ENCODE assay signal across 11 mouse cellular contexts in the genomic region with DNA sequence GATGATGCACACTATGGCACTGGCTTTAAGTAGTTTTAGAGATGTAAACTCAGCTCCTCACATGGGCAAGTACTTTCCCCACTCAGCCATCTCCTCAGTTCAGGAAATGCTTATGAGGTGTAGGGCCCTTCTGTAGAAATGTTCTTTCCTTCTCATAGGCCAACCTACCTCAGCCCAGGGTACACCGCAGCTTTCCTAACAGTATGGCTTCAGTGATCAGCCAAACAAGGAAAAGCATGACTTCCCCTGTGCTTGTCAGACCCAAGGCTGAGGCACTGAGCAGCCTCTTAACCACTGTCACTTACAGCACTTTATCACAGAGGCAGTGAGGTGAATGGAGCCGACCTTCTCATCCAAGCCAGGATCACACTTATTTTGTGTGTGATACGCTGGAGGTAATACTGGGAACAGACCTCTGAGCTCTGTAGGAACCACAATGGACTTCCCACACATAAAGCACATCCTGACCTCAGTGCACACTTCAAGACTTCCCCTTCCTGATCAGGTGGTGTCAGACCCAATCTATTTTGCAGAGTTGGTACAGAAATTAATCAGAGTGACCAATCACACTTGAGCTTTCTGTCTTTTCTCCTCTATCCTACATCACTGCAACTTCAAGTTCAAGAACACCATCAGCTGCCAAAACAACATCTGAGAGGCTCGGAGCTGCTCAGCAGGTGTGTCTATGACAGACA. TPM values are rescaled to one million over a fixed set of nuclear protein-coding genes. Genes with fewer than 3 reads are reported as not detected.
DNase-seq lines count a peak whose midpoint lies in the region; ATAC-seq and TF ChIP-seq lines count a peak whose summit lies in the region.
"Had no signal": no experiment of that assay in that cellular context is flagged by ENCODE, and none has a peak within 500 bp of the region (broad histone marks: within the 10 kb centered on the region; RNA-seq: fewer than 3 reads in every experiment).

No protein-coding gene starts in this region.

- H3K9ac ChIP-seq in stomach, embryonic 16.5 days (ENCODE audit: low read length), result no peak overlapping the region
- H3K9ac ChIP-seq in stomach, postnatal 0 days (ENCODE audit: low read length), result no peak overlapping the region
- H3K9ac ChIP-seq: forebrain, embryonic 12.5 days had no signal

- H3K4me1 ChIP-seq in heart, embryonic 10.5 days, result peaks cover 59% of the 10 kb centered on the region
- peaks cover 37% of the 10 kb centered on the region for H3K4me1 ChIP-seq in stomach, embryonic 16.5 days (ENCODE audit: control insufficient read depth, insufficient read depth, low read length)
- H3K4me1 ChIP-seq in stomach, postnatal 0 days (replicated peaks; ENCODE audit: control insufficient read depth, insufficient read depth), result peaks cover 6% of the 10 kb centered on the region; the same call in 1 of the 2 replicates

- H3K36me3 ChIP-seq in heart, embryonic 10.5 days, result no peaks in the 10 kb centered on the region
- no peaks in the 10 kb centered on the region for H3K36me3 ChIP-seq in stomach, embryonic 16.5 days (ENCODE audit: control insufficient read depth, insufficient read depth, low read length)
- H3K36me3 ChIP-seq in stomach, postnatal 0 days (ENCODE audit: control insufficient read depth, insufficient read depth, low read length), result no peaks in the 10 kb centered on the region
- no peaks in the 10 kb centered on the region for H3K36me3 ChIP-seq in splenic B cell, adult 2 months (ENCODE audit: control insufficient read depth, insufficient read depth, low read length, poor library complexity, severe bottlenecking)
- H3K36me3 ChIP-seq: forebrain, embryonic 12.5 days had no signal

- TF ChIP-seq EP300 in stomach, postnatal 0 days (optimal IDR thresholded peaks at IDR 0.05), result no peak

- no peaks in the 10 kb centered on the region for H3K27me3 ChIP-seq in heart, embryonic 10.5 days (ENCODE audit: insufficient read depth, poor library complexity, severe bottlenecking)
- no peaks in the 10 kb centered on the region for H3K27me3 ChIP-seq in stomach, embryonic 16.5 days (ENCODE audit: control insufficient read depth, insufficient read depth, low read length)
- H3K27me3 ChIP-seq in stomach, postnatal 0 days (ENCODE audit: control insufficient read depth, insufficient read depth, low read length), result no peaks in the 10 kb centered on the region
- no peaks in the 10 kb centered on the region for H3K27me3 ChIP-seq in splenic B cell, adult 2 months (ENCODE audit: control insufficient read depth, insufficient read depth, low read length, poor library complexity, severe bottlenecking)
- H3K27me3 ChIP-seq: forebrain, embryonic 12.5 days had no signal

- intact Hi-C loops in heart, postnatal 25 days (cut with DNase I), result loop anchor here (2.0 kb wide), 1 partner anchor 25 kb away; a partner anchor contains a TSS
- intact Hi-C loops in left cerebral cortex, postnatal 4 days (cut with DNase I), result no loop called here

- H3K4me3 ChIP-seq in heart, embryonic 10.5 days, result no peak overlapping the region
- H3K4me3 ChIP-seq in stomach, embryonic 16.5 days (replicated peaks; ENCODE audit: low read length), result no peak overlapping the region
- H3K4me3 ChIP-seq in stomach, postnatal 0 days (ENCODE audit: low read depth, low read length), result no peak overlapping the region
- H3K4me3 ChIP-seq: forebrain, embryonic 12.5 days had no signal

- H3K9me3 ChIP-seq in heart, embryonic 10.5 days, result no peaks in the 10 kb centered on the region
- no peaks in the 10 kb centered on the region for H3K9me3 ChIP-seq in stomach, embryonic 16.5 days (replicated peaks; ENCODE audit: control insufficient read depth, low read length)
- no peaks in the 10 kb centered on the region for H3K9me3 ChIP-seq in stomach, postnatal 0 days (ENCODE audit: control insufficient read depth, low read length)
- H3K9me3 ChIP-seq: forebrain, embryonic 12.5 days had no signal

- TF ChIP-seq CTCF in stomach, postnatal 0 days (IDR thresholded peaks at IDR 0.05; ENCODE audit: low read depth), result no peak

- WGBS in heart, embryonic 10.5 days, result 67% methylated on average over 4 of the region's 4 CpGs
- 80% methylated on average over 4 of the region's 4 CpGs for WGBS in stomach, embryonic 16.5 days
- WGBS in stomach, postnatal 0 days, result 78% methylated on average over 4 of the region's 4 CpGs

- no peak for DNase-seq in heart, embryonic 10.5 days (ENCODE audit: low spot score)
- DNase-seq in heart, postnatal 25 days (ENCODE audit: low spot score), result no peak
- DNase-seq in stomach, postnatal 0 days (ENCODE audit: low spot score), result no peak
- DNase-seq in splenic B cell, adult 2 months (ENCODE audit: low read depth, low spot score), result peak; percentile 25
- no peak for DNase-seq in left cerebral cortex, postnatal 4 days
- DNase-seq in adrenal gland, postnatal 10 days, result no peak
- DNase-seq: gastrocnemius, postnatal 25 days; kidney, adult 18-20 months had no signal

- no peak overlapping the region for H3K4me2 ChIP-seq in stomach, embryonic 16.5 days (ENCODE audit: low read depth, low read length)
- H3K4me2 ChIP-seq in stomach, postnatal 0 days (replicated peaks; ENCODE audit: low read depth), result no peak overlapping the region
- H3K4me2 ChIP-seq: forebrain, embryonic 12.5 days had no signal

- H3K27ac ChIP-seq in heart, embryonic 10.5 days, result peak overlapping the region; percentile 86; the same call in 1 of the 2 replicates
- H3K27ac ChIP-seq in stomach, embryonic 16.5 days (ENCODE audit: low read length), result peak overlapping the region; percentile 3
- no peak overlapping the region for H3K27ac ChIP-seq in stomach, postnatal 0 days (replicated peaks)

- no peak for ATAC-seq in stomach, embryonic 16.5 days (ENCODE audit: insufficient read depth, low FRiP score)
- no peak for ATAC-seq in stomach, postnatal 0 days (ENCODE audit: low FRiP score, low TSS enrichment)
- ATAC-seq in inflammation-experienced regulatory T-cells, adult 6 months, result peak; percentile 51

RNA-seq across cellular contexts. Expression of a gene that starts 26.0 kb away (rescaled TPM):
- 17.7 and 18.4 TPM in 2 replicates for polyA plus RNA-seq in heart, embryonic 10.5 days (2016; fragmentation: Nextera tagmentation; extraction: Ambion mirVana)
- total RNA-seq in heart, postnatal 25 days (2021), result 10 to 100 TPM; 25.8 to 26.8 TPM
- polyA plus RNA-seq in stomach, embryonic 16.5 days (2015; fragmentation: Nextera tagmentation; extraction: Ambion mirVana), result 15.1 and 17.4 TPM in 2 replicates
- 8.4 and 8.5 TPM in 2 replicates for polyA plus RNA-seq in stomach, postnatal 0 days (2015; fragmentation: Nextera tagmentation; extraction: Ambion mirVana)
- polyA plus RNA-seq in inflammation-experienced regulatory T-cells, adult 6 months (2017; shearing (Covaris generic)), result 10 to 100 TPM; 53.1 to 85.7 (median 80.7) TPM
- 10 to 100 TPM; 13.4 to 13.8 TPM for total RNA-seq in left cerebral cortex, postnatal 4 days (2021)
- total RNA-seq in adrenal gland, postnatal 10 days (2021), result 10 to 100 TPM; 58.4 to 75.1 TPM
